Mouse (Mus musculus) forebrain, postnatal 0 days (tissue): ENCODE results near the gene Nek7. TPM values are rescaled to one million over a fixed set of nuclear protein-coding genes. Genes with fewer than 3 reads are reported as not detected.
A peak's percentile ranks its signal among the peaks of the same experiment; 100 is the strongest.

ENCODE experiments used
- ATAC-seq: fragments of 200-750 bp; cut with Nextera tagmentation; 2 replicates; pipeline ENCODE4 v1.8.0; 2017; ENCODE audit warnings: mild to moderate bottlenecking, moderate library complexity
- DNase-seq: peaks from one replicate; pipeline ENCODE4 v3.0.0-alpha.2; 2015
- H3K27ac ChIP-seq: fragments of 300-500 bp; sonication (generic); 2 replicates; pipeline ENCODE4 v1.5.1; 2014; ENCODE audit warnings: low read depth, mild to moderate bottlenecking, antibody characterized with exemption, low read length, moderate library complexity, mixed read lengths
- H3K27me3 ChIP-seq: fragments of 300-500 bp; sonication (generic); 2 replicates; pipeline ENCODE4 v1.6.1; 2014; ENCODE audit warnings: mild to moderate bottlenecking, low read length, mixed read lengths; ENCODE audit not compliant: insufficient read depth
- H3K36me3 ChIP-seq: fragments of 300-500 bp; sonication (generic); 2 replicates; pipeline ENCODE4 v1.6.1; 2014; ENCODE audit warnings: mild to moderate bottlenecking, moderate library complexity; ENCODE audit not compliant: insufficient read depth
- H3K4me1 ChIP-seq: fragments of 300-500 bp; sonication (generic); 2 replicates; pipeline ENCODE4 v1.6.1; 2014; ENCODE audit warnings: antibody characterized with exemption; ENCODE audit not compliant: insufficient read depth
- H3K4me2 ChIP-seq: fragments of 300-500 bp; sonication (generic); 2 replicates; pipeline ENCODE4 v1.6.1; 2014; ENCODE audit warnings: low read depth, mild to moderate bottlenecking, moderate library complexity
- H3K4me3 ChIP-seq: fragments of 300-500 bp; sonication (generic); 2 replicates; pipeline ENCODE4 v1.5.1; 2014; ENCODE audit warnings: low read depth, low read length, mixed read lengths
- H3K9ac ChIP-seq: fragments of 300-500 bp; sonication (generic); 2 replicates; pipeline ENCODE4 v1.6.1; 2014; ENCODE audit warnings: mild to moderate bottlenecking
- H3K9me3 ChIP-seq: fragments of 300-500 bp; sonication (generic); 2 replicates; pipeline ENCODE4 v1.6.1; 2016; ENCODE audit warnings: low read length
- CTCF ChIP-seq: sonication (generic); IDR thresholded peaks from 2 replicates; pipeline ENCODE4 v1.5.1; 2016; ENCODE audit warnings: antibody characterized with exemption, control low read depth, low read depth
- WGBS: fragments of 180-500 bp; shearing (Covaris S2); extraction: QIAGEN DNeasy Blood & Tissue Kit; methylation state at CpG from one replicate; pipeline ENCODE4 v1.1.7; 2014; 5-methylcytosine and 5-hydroxymethylcytosine counted together
- polyA plus RNA-seq: library from polyadenylated mRNA; unstranded; fragments of >200 nt; fragmentation: Nextera tagmentation; extraction: Ambion mirVana; gene quantifications from 2 replicates; pipeline ENCODE4 v1.2.1, GENCODE M21; 2015
- total RNA-seq: library from RNA; depleted of rRNA; stranded (reverse); fragments of >200 nt; gene quantifications from 2 replicates; pipeline ENCODE4 v1.2.3, GENCODE M21; 2014

The Nek7 gene
- total and polyA plus RNA-seq, 2 experiments from 2014 or later, result 15.3 to 15.4 TPM

DNA sequence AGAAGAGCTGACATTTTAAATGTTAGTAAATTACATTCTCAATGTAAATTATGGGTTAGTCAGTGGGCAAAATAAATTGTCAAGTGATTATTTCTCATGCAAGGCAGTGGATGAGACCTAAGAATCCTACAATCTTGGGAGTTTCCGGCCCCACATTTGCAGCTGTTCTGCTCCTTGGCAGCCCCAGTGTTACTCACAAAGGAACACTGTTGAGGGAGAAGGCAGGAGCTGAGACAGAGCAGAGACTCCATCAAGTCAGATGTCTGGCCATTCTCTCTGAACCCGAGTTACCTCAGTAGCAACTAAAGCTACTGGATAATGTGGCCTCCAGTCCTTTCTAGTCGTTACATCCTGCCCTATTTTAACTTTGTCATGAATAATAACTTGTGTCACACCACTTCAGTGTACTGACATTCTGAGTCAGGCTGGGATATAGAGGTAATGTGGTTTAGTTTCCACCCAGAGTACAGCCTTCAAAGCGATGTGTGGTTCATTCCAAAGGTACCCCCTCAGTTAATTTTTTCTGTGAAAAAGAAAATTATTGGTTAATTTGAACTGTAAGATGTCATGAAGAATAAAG, 23.7 kb downstream of the Nek7 start:
- H3K27me3 ChIP-seq, result no peaks in the 10 kb centered on the region
- H3K27ac ChIP-seq, result peak overlapping the region; percentile 21; the same call in 1 of the 2 replicates
- no peak for TF ChIP-seq CTCF
- H3K4me3 ChIP-seq, result no peak overlapping the region
- no peak overlapping the region for H3K4me2 ChIP-seq
- no peak for DNase-seq
- H3K9me3 ChIP-seq, result no peaks in the 10 kb centered on the region
- peak; percentile 55 for ATAC-seq
- no peak overlapping the region for H3K9ac ChIP-seq
- H3K4me1 ChIP-seq, result no peaks in the 10 kb centered on the region
- 55% methylated on average over 4 of the region's 4 CpGs for WGBS
- H3K36me3 ChIP-seq, result no peaks in the 10 kb centered on the region

DNA sequence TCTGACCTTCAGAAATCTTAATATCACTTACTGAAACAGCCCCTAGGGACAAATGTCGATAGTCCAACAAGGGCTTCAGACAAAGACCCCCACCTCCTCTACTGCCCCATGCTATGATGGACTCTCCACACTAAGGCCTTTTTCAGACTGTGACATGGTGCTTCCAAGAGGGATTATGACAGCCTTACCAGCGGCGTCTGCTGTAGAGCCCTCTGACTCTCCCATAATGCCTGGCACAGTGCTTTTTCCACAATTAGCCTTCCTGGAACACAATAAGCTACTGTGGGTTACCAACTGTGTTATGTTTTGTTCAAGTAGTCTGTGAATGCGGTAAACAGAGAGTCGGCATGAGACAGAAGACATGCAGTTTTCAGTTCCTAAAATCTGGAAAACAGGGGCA, 25.0 kb downstream of the Nek7 start:
- no peak overlapping the region for H3K27ac ChIP-seq
- no peak overlapping the region for H3K4me2 ChIP-seq
- no peak overlapping the region for H3K4me3 ChIP-seq
- no peak overlapping the region for H3K9ac ChIP-seq
- no peak for TF ChIP-seq CTCF
- 24% methylated on average over 5 of the region's 5 CpGs for WGBS
- H3K36me3 ChIP-seq, result no peaks in the 10 kb centered on the region
- H3K4me1 ChIP-seq, result no peaks in the 10 kb centered on the region
- DNase-seq (no peak), ATAC-seq (no peak; the same call in 1 of the 2 replicates)
- H3K27me3 ChIP-seq, result no peaks in the 10 kb centered on the region
- H3K9me3 ChIP-seq, result no peaks in the 10 kb centered on the region

GRCm38 (mm10) chr1:138593922-138594321, 26.0 kb downstream of the Nek7 start:
- Histone ChIP-seq H3K9ac (no peak overlapping the region), H3K27me3 (no peaks in the 10 kb centered on the region), H3K9me3 (no peaks in the 10 kb centered on the region), H3K4me2 (no peak overlapping the region), H3K36me3 (no peaks in the 10 kb centered on the region), H3K27ac (no peak overlapping the region), H3K4me1 (no peaks in the 10 kb centered on the region), H3K4me3 (no peak overlapping the region)
- 91% methylated on average over 5 of the region's 5 CpGs for WGBS
- DNase-seq (no peak), ATAC-seq (no peak)
- TF ChIP-seq CTCF, result no peak

DNA sequence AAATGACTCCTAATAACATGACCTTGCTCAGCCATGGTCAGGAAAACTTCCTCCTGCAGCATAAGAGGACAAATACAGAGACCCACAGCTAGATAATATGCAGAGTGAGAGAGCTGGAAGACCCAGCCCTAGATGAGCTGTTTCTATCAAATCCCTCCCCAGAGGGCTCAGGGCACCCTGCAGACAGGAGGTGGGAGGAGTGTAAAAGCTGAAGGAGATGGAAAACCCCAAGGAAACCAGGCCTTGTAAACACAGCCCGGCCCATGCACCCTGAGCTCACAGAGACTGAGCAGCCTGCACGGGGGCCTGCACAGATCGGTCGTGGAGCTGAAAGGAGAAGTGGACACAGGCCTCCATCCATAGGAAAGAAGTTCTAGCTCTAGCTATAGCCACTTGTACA, 27.5 kb downstream of the Nek7 start:
- Histone ChIP-seq H3K9me3 (no peaks in the 10 kb centered on the region), H3K9ac (no peak overlapping the region), H3K4me3 (no peak overlapping the region), H3K27me3 (no peaks in the 10 kb centered on the region), H3K4me2 (no peak overlapping the region), H3K4me1 (no peaks in the 10 kb centered on the region), H3K27ac (no peak overlapping the region), H3K36me3 (no peaks in the 10 kb centered on the region)
- no peak for TF ChIP-seq CTCF
- ATAC-seq (no peak), DNase-seq (no peak)
- 86% methylated on average over 4 of the region's 4 CpGs for WGBS

DNA sequence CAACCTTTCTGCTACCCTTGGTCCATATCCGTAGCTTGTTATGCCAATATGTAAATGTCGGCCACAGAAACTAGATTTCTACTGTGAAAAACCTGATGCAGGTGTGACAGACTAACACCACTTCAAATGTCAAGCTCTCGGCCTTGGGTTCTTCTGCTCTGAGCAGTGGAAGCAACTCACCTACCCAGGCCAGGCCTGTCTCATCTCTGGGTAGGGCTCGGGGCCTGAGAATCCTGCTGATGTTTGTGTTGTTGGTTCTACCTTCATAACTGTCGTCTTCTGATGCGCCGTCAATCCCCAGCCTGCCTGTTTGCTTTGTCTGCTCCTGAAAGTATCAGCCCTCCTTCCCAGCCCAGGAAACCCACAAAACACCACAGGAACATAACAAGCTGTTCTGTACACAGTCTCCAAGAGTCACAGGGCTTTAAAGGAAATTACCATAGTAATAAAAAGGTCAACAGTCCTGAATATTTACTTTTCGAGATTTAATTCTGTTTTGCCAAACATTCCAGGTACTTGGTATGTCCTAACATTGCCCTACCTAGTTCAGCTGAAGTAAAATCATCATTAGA, 29.4 kb downstream of the Nek7 start:
- H3K4me2 ChIP-seq, result no peak overlapping the region
- H3K36me3 ChIP-seq, result no peaks in the 10 kb centered on the region
- no peak for ATAC-seq
- no peaks in the 10 kb centered on the region for H3K27me3 ChIP-seq
- no peak for DNase-seq
- TF ChIP-seq CTCF, result no peak
- H3K27ac ChIP-seq, result no peak overlapping the region
- 93% methylated on average over 8 of the region's 8 CpGs for WGBS
- no peaks in the 10 kb centered on the region for H3K9me3 ChIP-seq
- no peak overlapping the region for H3K4me3 ChIP-seq
- no peaks in the 10 kb centered on the region for H3K4me1 ChIP-seq
- no peak overlapping the region for H3K9ac ChIP-seq

GRCm38 (mm10) chr1:138589126-138589525, 30.8 kb downstream of the Nek7 start:
- no peak for TF ChIP-seq CTCF
- Histone ChIP-seq H3K4me2 (no peak overlapping the region), H3K27me3 (no peaks in the 10 kb centered on the region), H3K27ac (no peak overlapping the region), H3K9me3 (no peaks in the 10 kb centered on the region), H3K36me3 (no peaks in the 10 kb centered on the region), H3K4me3 (no peak overlapping the region), H3K9ac (no peak overlapping the region), H3K4me1 (no peaks in the 10 kb centered on the region)
- WGBS, result 56% methylated on average over 3 of the region's 3 CpGs
- ATAC-seq, result no peak
- no peak for DNase-seq

- Histone ChIP-seq H3K4me2 (no peak overlapping the region), H3K27ac (no peak overlapping the region), H3K27me3 (no peaks in the 10 kb centered on the region), H3K9me3 (no peaks in the 10 kb centered on the region), H3K4me3 (no peak overlapping the region), H3K36me3 (no peaks in the 10 kb centered on the region), H3K9ac (no peak overlapping the region), H3K4me1 (no peaks in the 10 kb centered on the region)
- 35% methylated on average over 3 of the region's 3 CpGs for WGBS
- TF ChIP-seq CTCF, result no peak
- no peak for DNase-seq
- no peak for ATAC-seq
These were observed 32.1 kb downstream of the Nek7 start for GRCm38 (mm10) chr1:138587812-138588211.
